Mouse (Mus musculus) spleen, adult 2 months (tissue): ENCODE results near the gene Cemip. TPM values are rescaled to one million over a fixed set of nuclear protein-coding genes. Genes with fewer than 3 reads are reported as not detected.

ENCODE experiments used
- DNase-seq, 2 experiments: peaks; one replicate each; pipeline versions ENCODE4 v3.0.0 to v3.0.0-alpha.2; 2012 to 2021; ENCODE audit warnings: low spot score in 2 of 2, low read depth in 1 of 2
- H3K27ac ChIP-seq: fragments of 200-500 bp; 2 replicates; pipeline ENCODE4 v1.5.1; 2012; ENCODE audit warnings: low read length, inconsistent platforms; ENCODE audit not compliant: insufficient read depth
- H3K27me3 ChIP-seq: fragments of 200-500 bp; 2 replicates; pipeline ENCODE4 v1.6.1; 2012; ENCODE audit warnings: mild to moderate bottlenecking, moderate library complexity, low read length, inconsistent platforms; ENCODE audit not compliant: control insufficient read depth, insufficient read depth
- H3K36me3 ChIP-seq: fragments of 200-500 bp; 2 replicates; pipeline ENCODE4 v1.6.1; 2012; ENCODE audit warnings: mild to moderate bottlenecking, low read length, inconsistent platforms; ENCODE audit not compliant: control insufficient read depth, insufficient read depth
- H3K4me1 ChIP-seq: fragments of 200-500 bp; 2 replicates; pipeline ENCODE4 v1.6.1; 2011; ENCODE audit warnings: inconsistent platforms; ENCODE audit not compliant: control insufficient read depth, insufficient read depth, insufficient read length
- H3K4me3 ChIP-seq: fragments of 200-500 bp; 2 replicates; pipeline ENCODE4 v1.5.1; 2011; ENCODE audit warnings: mild to moderate bottlenecking, inconsistent platforms; ENCODE audit not compliant: insufficient read depth, insufficient read length; ENCODE audit errors: extremely low read depth
- CTCF ChIP-seq: fragments of 200-500 bp; IDR thresholded peaks from 2 replicates; pipeline ENCODE4 v1.5.1; 2011; ENCODE audit warnings: mild to moderate bottlenecking, inconsistent platforms; ENCODE audit not compliant: insufficient read depth, insufficient read length, insufficient replicate concordance; ENCODE audit errors: extremely low read depth
- POLR2A ChIP-seq: fragments of 200-500 bp; IDR thresholded peaks from 2 replicates; pipeline ENCODE4 v1.6.1; 2011; ENCODE audit warnings: low read depth, low read length, inconsistent platforms
- WGBS: fragments of 180-500 bp; shearing (Covaris S2); methylation state at CpG from one replicate; pipeline ENCODE4 v1.1.7; 2018; 5-methylcytosine and 5-hydroxymethylcytosine counted together
- polyA plus RNA-seq: library from polyadenylated mRNA; depleted of rRNA; stranded (reverse); fragments of >200 nt; gene quantifications from 2 replicates; pipeline ENCODE4 v1.2.3, GENCODE M21; 2012

Cemip gene
- polyA plus RNA-seq, 1 experiment = 2.4 TPM

DNA sequence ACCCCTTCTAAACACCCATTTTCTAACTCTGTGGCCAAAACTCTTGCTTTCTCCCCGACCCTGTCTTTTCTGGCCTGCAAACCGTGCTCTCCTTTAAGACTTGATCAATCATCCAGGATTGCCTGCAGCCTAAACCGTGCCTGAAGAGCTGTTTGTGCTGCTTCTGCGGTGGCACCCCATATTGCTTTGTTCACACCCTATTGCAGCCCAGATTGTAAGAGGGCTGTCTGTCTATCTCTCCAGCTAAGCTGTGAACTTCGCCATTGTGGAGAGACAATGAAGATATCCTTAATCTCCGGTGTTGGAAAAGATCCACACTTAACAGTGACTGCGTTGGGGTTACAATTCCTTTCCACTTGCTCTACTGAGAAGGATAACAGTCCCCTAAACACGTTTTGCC lies 12.0 kb downstream of the Cemip start:
- H3K27ac ChIP-seq = no peak overlapping the region
- H3K27me3 ChIP-seq = no peaks in the 10 kb centered on the region
- 59% methylated on average over 8 of the region's 8 CpGs for WGBS
- TF ChIP-seq POLR2A = no peak
- TF ChIP-seq CTCF = no peak
- H3K4me3 ChIP-seq = no peak overlapping the region
- no peak for DNase-seq
- no peaks in the 10 kb centered on the region for H3K36me3 ChIP-seq
- no peaks in the 10 kb centered on the region for H3K4me1 ChIP-seq

DNA sequence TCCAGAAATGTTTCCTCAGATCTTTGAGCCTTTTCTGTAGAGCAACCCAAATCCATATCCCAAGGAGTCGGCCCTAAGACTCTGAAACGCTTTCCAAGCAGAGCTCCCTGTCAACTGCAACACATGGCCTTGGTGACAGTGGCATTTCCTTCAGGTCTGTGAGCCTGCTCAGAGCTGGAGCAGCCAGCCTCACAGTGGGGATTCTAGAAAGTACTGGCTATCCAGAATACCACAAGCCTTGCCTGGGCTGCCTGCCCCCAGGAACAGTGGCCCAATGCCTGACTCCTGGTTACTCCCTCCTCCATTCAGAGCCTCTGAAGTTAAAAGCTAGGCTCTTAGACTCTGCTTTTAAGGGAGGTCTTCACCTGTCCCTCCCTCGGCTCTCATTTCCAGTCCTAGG lies 12.4 kb downstream of the Cemip start:
- no peaks in the 10 kb centered on the region for H3K27me3 ChIP-seq
- H3K27ac ChIP-seq = no peak overlapping the region
- H3K4me3 ChIP-seq = no peak overlapping the region
- WGBS = 81% methylated on average over 3 of the region's 3 CpGs
- H3K4me1 ChIP-seq = no peaks in the 10 kb centered on the region
- no peak for DNase-seq
- H3K36me3 ChIP-seq = no peaks in the 10 kb centered on the region
- TF ChIP-seq POLR2A (no peak), CTCF (no peak)

DNA sequence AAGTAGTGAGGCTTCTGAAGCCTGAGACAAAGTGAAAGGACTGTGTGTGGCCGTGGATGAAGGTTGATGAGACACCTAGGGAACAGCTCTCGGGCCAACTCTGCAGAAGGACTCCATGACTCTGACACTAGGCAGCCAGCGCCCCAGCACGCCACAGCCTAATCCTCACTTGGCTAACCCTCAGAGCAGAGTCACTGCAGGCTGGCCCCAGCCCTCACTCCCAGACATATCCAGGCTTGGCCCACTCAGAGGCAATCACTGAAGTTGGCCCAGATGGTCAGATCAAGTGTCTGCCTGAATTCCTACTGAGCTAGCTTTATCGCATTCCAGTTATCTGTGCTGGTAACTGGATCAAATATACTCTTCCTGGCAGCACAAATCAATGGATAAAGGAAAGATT lies 17.4 kb downstream of the Cemip start:
- Histone ChIP-seq H3K4me1 (no peaks in the 10 kb centered on the region), H3K27ac (no peak overlapping the region), H3K4me3 (no peak overlapping the region), H3K36me3 (no peaks in the 10 kb centered on the region), H3K27me3 (no peaks in the 10 kb centered on the region)
- DNase-seq = no peak
- 88% methylated on average over 5 of the region's 5 CpGs for WGBS
- no peak for TF ChIP-seq POLR2A
- TF ChIP-seq CTCF = no peak

DNA sequence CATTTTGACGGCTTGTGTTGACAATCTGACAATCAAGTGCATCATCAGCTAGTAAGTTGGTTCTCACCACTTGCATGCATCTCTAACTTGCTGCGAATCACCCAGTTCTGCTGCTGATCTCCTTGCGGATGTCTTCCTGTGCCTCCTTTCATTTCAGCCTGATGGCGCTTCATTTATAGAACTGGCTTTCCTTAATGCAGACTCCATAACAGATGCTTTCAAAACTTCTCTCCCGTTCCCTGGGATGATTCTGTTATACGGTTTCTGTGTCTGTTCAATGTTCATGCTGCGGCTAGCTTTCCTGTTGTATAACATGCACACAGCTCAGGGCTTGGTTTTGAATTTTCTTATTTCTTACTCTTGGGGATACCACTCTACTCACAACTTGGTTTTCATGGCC lies 26.5 kb downstream of the Cemip start:
- no peak for TF ChIP-seq CTCF
- TF ChIP-seq POLR2A = no peak
- Histone ChIP-seq H3K27ac (no peak overlapping the region), H3K4me3 (no peak overlapping the region), H3K36me3 (no peaks in the 10 kb centered on the region), H3K27me3 (no peaks in the 10 kb centered on the region), H3K4me1 (no peaks in the 10 kb centered on the region)
- no peak for DNase-seq
- WGBS = 92% methylated on average over 7 of the region's 7 CpGs

DNA sequence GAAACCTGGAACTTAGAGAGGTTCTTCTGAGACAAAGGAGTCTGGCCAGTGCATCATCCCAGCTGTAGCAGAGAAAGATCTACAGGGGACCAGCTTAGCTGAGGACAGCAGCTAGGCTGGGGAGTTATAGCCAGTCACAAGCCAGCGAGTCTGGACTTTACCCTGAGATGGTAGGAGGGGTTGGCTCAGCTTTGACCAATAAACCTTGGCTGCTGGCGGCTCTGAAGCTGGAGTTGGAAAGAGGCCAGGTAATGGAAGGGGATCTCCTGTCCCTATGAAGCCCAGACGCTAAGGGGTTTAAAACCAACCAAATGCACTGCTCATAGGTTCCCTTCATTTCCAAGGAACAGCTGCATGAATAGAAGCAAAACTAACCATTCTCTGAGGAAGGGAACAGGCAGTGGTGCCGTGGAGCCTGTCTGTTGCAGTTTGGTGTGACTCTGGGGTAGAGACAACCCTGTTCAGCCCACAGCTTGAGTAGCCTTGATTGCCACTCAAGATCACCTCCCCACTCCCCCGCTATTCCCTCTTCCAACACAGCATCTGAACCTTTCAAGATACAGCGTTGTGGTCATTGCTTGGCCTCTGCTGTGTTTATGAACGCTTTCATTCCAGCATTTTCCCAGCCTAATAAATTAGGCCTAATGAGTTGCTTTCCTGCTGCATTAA lies 30.2 kb downstream of the Cemip start:
- TF ChIP-seq POLR2A (no peak), CTCF (no peak)
- WGBS = 72% methylated on average over 7 of the region's 7 CpGs
- no peak overlapping the region for H3K27ac ChIP-seq
- H3K4me1 ChIP-seq = no peaks in the 10 kb centered on the region
- H3K4me3 ChIP-seq = no peak overlapping the region
- DNase-seq = no peak
- no peaks in the 10 kb centered on the region for H3K36me3 ChIP-seq
- no peaks in the 10 kb centered on the region for H3K27me3 ChIP-seq

DNA sequence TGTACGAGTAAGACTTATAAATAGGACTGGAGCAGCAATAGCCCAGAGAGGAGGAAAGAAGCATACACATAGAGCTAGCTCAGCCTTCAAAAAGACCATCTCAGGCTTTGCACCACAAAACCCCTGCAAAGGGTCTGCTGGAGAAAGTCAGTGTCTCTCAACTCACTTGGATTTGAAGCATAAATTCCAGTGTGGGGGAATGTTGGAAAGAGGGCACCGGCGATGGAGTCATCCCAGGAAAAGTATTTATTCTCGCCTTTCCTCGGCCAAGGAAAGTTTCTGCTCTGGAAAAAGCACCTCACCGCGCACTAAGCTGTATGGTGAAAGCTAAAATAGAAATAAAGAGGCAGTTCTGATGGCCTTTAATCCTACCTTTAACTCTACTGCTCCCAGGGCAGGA lies 32.4 kb downstream of the Cemip start:
- H3K36me3 ChIP-seq = no peaks in the 10 kb centered on the region
- no peaks in the 10 kb centered on the region for H3K4me1 ChIP-seq
- WGBS = 88% methylated on average over 7 of the region's 7 CpGs
- no peak overlapping the region for H3K4me3 ChIP-seq
- no peaks in the 10 kb centered on the region for H3K27me3 ChIP-seq
- DNase-seq = no peak
- TF ChIP-seq POLR2A = no peak
- no peak for TF ChIP-seq CTCF
- H3K27ac ChIP-seq = no peak overlapping the region

DNA sequence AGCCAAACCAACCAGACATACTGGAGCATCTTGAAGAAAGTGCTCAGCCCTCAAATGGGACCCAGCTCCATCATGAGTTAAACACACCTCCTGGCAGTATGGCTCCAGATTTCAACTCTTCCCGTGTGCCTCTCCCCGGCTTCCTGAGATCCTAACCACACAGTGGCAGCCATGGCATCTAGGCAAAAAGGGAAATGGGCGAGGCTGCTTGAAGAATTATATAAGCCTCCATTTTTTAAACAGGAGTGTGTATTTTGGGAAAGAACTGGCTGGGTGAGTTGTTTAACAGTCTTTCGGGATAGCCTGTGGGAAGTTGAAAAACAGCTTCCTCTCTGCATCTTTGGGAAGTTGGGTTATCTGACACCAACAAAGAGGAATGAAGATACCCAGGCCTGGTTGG lies 34.9 kb downstream of the Cemip start:
- no peak overlapping the region for H3K27ac ChIP-seq
- H3K4me1 ChIP-seq = no peaks in the 10 kb centered on the region
- H3K4me3 ChIP-seq = no peak overlapping the region
- WGBS = 47% methylated on average over 4 of the region's 4 CpGs
- H3K36me3 ChIP-seq = no peaks in the 10 kb centered on the region
- TF ChIP-seq CTCF (no peak), POLR2A (no peak)
- H3K27me3 ChIP-seq = no peaks in the 10 kb centered on the region; the same call in 1 of the 2 replicates
- no peak for DNase-seq
